Mouse (Mus musculus) lung, embryonic 14.5 days (tissue): ENCODE results near the gene Gm2016. TPM values are rescaled to one million over a fixed set of nuclear protein-coding genes. Genes with fewer than 3 reads are reported as not detected.
"Not testable (repeated sequence)": the region's sequence is repeated elsewhere in the genome, so short reads cannot be mapped to it uniquely, and the experiment has no call there.

Experiments
- ATAC-seq: fragments of 200-750 bp; cut with Nextera tagmentation; 2 replicates; pipeline ENCODE4 v1.8.0; 2017; ENCODE audit warnings: mild to moderate bottlenecking, moderate TSS enrichment, moderate library complexity; ENCODE audit not compliant: insufficient read depth
- DNase-seq: peaks from one replicate; pipeline ENCODE4 v3.0.0-alpha.2; 2015
- H3K27ac ChIP-seq: fragments of 300-500 bp; sonication (generic); 2 replicates; pipeline ENCODE4 v1.5.1; 2014; ENCODE audit warnings: low read depth, mild to moderate bottlenecking, moderate library complexity
- H3K27me3 ChIP-seq: fragments of 300-500 bp; sonication (generic); 2 replicates; pipeline ENCODE4 v1.6.1; 2014; ENCODE audit warnings: low read length, control low read depth; ENCODE audit not compliant: insufficient read depth
- H3K36me3 ChIP-seq: fragments of 300-500 bp; sonication (generic); 2 replicates; pipeline ENCODE4 v1.6.1; 2014; ENCODE audit warnings: control low read depth; ENCODE audit not compliant: insufficient read depth
- H3K4me1 ChIP-seq: fragments of 300-500 bp; sonication (generic); 2 replicates; pipeline ENCODE4 v1.6.1; 2014; ENCODE audit warnings: antibody characterized with exemption, control low read depth; ENCODE audit not compliant: insufficient read depth
- H3K4me2 ChIP-seq: fragments of 300-500 bp; sonication (generic); 2 replicates; pipeline ENCODE4 v1.6.1; 2014; ENCODE audit warnings: mild to moderate bottlenecking
- H3K4me3 ChIP-seq: fragments of 300-500 bp; sonication (generic); 2 replicates; pipeline ENCODE4 v1.5.1; 2014; ENCODE audit warnings: low read depth, low read length
- H3K9ac ChIP-seq: fragments of 300-500 bp; sonication (generic); 2 replicates; pipeline ENCODE4 v1.6.1; 2014
- H3K9me3 ChIP-seq: fragments of 300-500 bp; sonication (generic); 2 replicates; pipeline ENCODE4 v1.6.1; 2016; ENCODE audit warnings: low read depth, low read length, control low read depth
- WGBS: fragments of 180-500 bp; shearing (Covaris S2); extraction: QIAGEN DNeasy Blood & Tissue Kit; methylation state at CpG from one replicate; pipeline ENCODE4 v1.1.7; 2014; 5-methylcytosine and 5-hydroxymethylcytosine counted together
- polyA plus RNA-seq: library from polyadenylated mRNA; unstranded; fragments of >200 nt; fragmentation: Nextera tagmentation; extraction: Ambion mirVana; gene quantifications from 2 replicates; pipeline ENCODE4 v1.2.1, GENCODE M21; 2014

Gene Gm2016
- not detected in 2 replicates for polyA plus RNA-seq

DNA sequence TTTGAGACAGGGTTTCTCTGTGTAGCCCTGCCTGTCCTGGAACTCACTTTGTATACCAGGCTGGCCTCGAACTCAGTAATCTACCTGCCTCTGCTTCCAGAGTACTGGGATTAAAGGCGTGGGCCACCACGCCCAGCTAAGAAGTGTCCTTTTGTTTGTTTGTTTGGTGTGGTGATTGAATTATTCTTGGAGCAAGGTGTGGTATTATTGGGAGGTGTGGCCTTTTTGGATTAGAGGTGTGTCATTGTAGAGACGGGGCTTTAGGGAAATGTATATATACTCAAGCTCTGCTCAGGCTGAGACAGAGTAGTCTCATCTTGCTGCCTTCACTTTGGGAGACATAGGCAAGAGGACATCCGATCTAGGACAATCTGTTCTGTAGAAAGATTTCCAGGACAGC lies at the start of gene Gm2016:
Gene Gm2016, plus strand, starts transcription at position 301 of the 400 bp plus-strand sequence.
- not testable (repeated sequence) for H3K9me3 ChIP-seq, H3K9ac ChIP-seq, H3K27me3 ChIP-seq, H3K27ac ChIP-seq, ATAC-seq, H3K4me2 ChIP-seq, H3K4me1 ChIP-seq, H3K4me3 ChIP-seq, DNase-seq, H3K36me3 ChIP-seq
- WGBS: 78% methylated on average over 5 of the region's 5 CpGs

DNA sequence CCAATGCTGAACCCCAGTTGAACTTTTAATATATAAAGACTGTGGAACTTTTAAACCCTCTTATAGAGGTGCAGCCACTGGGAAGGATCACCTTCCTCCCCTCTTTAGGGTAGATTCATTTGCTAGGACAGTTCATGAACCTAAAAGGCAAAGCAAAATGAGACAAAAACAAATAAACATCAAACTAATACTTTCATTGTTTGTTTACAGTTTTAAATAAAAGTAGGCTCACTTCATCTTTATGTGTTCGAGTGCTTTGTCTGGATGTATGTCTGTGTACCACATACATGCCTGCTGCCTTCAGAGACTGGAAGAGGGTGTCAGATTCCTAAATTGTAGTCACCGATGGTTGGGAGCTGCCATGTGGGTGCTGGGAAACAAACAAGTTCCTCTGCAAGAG lies 31.6 kb upstream of the Gm2016 start, which contains the start of gene Gm2001:
Gene Gm2001, minus strand, starts transcription at position 101 of the 400 bp plus-strand sequence.
- not testable (repeated sequence) for ATAC-seq, H3K9ac ChIP-seq, DNase-seq, H3K9me3 ChIP-seq, H3K36me3 ChIP-seq, H3K27ac ChIP-seq, H3K4me2 ChIP-seq, H3K4me3 ChIP-seq, H3K4me1 ChIP-seq, H3K27me3 ChIP-seq
- 61% methylated on average over 1 of the region's 2 CpGs for WGBS

DNA sequence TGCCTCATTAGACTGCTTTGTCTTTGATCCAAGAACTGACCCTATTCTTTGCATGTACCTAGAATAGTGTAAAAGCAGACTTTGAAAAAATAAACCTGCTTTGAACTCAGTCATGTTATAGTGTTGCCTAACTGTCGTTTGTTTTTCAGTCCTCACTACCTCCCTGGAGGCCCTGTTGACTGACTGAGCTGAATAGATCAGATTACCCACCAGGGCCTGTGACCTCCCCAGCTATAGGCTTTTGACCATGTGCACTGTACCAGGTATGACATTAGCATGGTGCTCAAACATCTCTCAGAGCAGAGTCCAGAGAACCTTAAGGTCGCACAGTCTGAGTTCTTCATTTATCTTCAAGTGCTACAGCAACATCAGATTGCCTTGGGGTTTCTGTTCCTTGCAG lies 23.2 kb upstream of the Gm2016 start:
- H3K27me3 ChIP-seq, H3K9ac ChIP-seq, ATAC-seq, H3K4me2 ChIP-seq, H3K9me3 ChIP-seq, H3K4me1 ChIP-seq, H3K27ac ChIP-seq, DNase-seq, H3K4me3 ChIP-seq, H3K36me3 ChIP-seq: not testable (repeated sequence)
- WGBS: no CpG with 5 or more reads among the region's 2 CpGs

DNA sequence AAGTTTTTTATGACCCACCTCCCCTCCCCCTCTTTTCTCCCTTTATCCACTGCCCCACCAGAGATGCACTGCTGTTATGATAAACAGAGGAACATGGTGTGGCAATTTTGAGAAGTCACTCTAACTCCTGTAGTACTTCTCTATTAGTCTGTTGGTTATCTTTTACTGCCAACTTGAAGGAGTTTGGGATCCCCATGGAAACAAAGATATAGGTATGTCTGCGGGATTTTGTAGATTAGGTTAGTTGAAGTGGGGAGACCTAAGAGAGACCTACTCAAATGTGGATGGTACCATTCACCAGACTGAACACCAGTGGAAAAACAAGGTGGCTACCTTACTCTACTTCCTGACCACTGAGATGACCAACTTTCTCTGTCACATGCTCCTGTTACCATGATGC lies 17.8 kb upstream of the Gm2016 start:
- not testable (repeated sequence) for DNase-seq

DNA sequence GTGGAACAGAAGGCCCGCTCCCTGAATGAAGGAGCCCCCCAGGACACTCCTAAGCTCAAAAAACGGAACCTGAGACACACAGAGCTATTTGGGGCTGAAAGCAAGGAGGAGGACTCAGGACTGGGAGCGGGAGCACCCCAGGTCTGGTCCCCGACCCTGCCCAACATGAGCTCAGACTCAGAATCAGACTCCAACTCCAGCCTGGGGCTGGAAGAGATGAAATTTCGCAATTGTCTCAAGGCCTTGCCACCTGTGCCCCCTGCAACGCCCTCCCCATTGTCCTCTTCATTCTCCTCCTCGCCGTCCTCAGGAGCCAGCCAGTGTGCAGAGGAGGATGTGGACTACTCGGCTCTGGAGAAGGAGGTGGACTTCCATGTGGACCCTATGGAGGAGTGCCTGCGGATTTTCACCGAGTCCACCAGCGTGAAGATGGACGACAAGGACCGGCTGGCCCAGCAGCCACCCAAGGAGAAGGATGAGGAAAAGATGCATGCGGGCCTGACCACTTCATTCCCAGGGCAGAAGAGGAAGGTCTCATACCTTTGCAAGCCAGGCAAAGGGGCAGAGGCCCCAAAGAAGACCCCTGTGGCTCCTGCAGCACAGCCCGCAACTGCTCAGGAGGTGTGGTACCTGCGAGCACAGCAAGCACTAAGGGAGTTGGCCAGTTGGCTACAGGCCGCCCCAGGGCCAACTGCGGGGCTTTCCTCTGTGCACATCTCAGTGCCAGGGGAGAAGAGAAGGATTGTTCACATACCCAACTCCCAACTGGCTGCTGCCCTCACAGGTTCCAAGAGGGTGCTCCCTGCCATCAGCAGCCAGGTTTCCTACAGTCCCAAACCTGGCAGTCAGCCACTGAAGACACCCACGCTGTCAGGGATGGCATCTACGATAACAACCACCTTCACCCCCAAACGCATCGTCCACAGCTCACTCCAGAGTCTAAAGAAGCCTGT lies 11.9 kb upstream of the Gm2016 start:
- not testable (repeated sequence) for DNase-seq, H3K27ac ChIP-seq, H3K4me2 ChIP-seq, H3K4me3 ChIP-seq, H3K9me3 ChIP-seq, H3K27me3 ChIP-seq, H3K36me3 ChIP-seq, ATAC-seq, H3K9ac ChIP-seq, H3K4me1 ChIP-seq
- WGBS: 81% methylated on average over 23 of the region's 23 CpGs

More for the DNA sequence above, 17.8 kb upstream of the Gm2016 start:
- H3K4me3 ChIP-seq, H3K27ac ChIP-seq, H3K9me3 ChIP-seq, H3K4me1 ChIP-seq, H3K27me3 ChIP-seq, H3K4me2 ChIP-seq, H3K9ac ChIP-seq, ATAC-seq, H3K36me3 ChIP-seq: not testable (repeated sequence)
- 65% methylated on average over 1 of the region's 1 CpGs for WGBS

DNA sequence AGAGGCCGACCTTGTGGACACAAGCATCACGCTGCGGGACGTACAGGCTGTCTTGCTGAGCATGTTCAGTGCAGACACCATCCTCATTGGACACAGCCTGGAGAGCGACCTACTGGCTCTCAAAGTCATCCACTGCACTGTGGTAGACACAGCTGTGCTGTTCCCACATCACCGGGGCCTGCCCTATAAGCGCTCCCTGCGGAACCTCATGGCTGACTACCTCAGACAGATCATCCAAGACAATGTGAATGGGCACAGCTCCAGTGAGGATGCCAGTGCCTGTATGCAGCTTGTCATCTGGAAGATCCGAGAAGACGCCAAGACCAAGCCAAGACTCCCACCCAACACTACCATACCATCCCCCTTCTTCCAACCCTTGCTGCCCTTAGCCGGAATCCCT lies 10.2 kb upstream of the Gm2016 start:
- not testable (repeated sequence) for H3K27me3 ChIP-seq, H3K4me2 ChIP-seq, H3K9me3 ChIP-seq, H3K36me3 ChIP-seq, H3K4me1 ChIP-seq, H3K27ac ChIP-seq, H3K9ac ChIP-seq, DNase-seq, ATAC-seq, H3K4me3 ChIP-seq
- 92% methylated on average over 8 of the region's 11 CpGs for WGBS

DNA sequence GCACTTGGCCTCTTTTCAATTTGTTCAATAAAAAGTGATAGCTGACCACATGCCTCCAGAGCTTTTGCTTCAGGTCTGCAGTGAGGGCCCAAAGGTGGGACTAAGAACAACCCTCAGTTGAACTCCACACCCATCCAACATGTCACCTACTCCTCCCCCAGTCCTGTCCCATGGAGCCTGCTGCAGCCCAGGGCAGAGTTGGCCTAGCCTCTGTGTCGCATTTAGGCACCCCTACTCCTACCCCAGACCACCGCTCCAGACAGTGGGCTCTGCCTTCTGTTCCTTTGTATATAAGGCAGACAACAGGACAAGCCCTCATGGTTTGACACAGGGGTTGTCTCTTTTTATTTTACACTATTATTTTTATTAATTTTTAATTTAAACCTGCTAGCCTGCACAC lies 9.8 kb upstream of the Gm2016 start:
- H3K36me3 ChIP-seq, H3K27me3 ChIP-seq, H3K9me3 ChIP-seq, H3K4me2 ChIP-seq, DNase-seq, H3K4me3 ChIP-seq, H3K27ac ChIP-seq, H3K4me1 ChIP-seq, H3K9ac ChIP-seq, ATAC-seq: not testable (repeated sequence)
- WGBS: 90% methylated on average over 2 of the region's 2 CpGs

DNA sequence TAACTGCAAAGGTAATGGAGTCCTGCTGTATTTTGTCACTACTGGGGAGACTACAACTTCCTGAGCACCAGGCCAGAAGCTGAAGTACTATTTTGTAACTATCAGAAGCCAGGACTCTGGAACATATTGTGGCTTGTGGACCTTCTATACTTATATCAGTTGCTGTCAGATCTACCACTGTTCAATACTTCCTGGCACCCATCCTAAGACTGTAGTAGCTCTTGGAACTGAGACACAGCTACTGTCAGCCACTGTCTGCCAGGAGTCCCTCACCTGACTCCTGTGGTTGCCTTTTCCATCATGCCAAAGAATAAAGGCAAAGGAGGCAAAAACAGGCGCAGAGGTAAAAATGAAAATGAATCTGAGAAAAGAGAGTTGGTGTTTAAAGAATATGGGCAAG lies 21.2 kb downstream of the Gm2016 start, which contains the start of gene Gm2022:
Gene Gm2022, plus strand, starts transcription at position 301 of the 400 bp plus-strand sequence.
- not testable (repeated sequence) for H3K36me3 ChIP-seq, H3K4me2 ChIP-seq, H3K4me1 ChIP-seq, H3K9me3 ChIP-seq, H3K27me3 ChIP-seq, H3K9ac ChIP-seq, DNase-seq, ATAC-seq, H3K4me3 ChIP-seq, H3K27ac ChIP-seq
- WGBS: 60% methylated on average over 1 of the region's 1 CpGs

DNA sequence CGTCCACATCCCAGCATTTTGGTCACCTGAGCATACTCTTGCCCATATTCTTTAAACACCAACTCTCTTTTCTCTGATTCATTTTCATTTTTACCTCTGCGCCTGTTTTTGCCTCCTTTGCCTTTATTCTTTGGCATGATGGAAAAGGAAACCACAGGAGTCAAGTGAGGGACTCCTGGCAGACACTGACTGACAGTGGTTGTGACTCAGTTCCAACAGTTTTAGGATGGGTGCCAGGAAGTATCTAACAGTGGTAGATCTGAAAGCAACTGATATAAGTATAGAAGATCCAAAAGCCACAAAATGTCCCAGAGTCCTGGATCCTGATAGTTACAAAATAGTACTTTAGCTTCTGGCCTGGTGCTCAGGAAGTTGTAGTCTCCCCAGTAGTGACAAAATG lies 45.8 kb downstream of the Gm2016 start, which contains the start of gene Gm2035:
Gene Gm2035, minus strand, starts transcription at position 137 of the 400 bp plus-strand sequence.
- 53% methylated on average over 2 of the region's 2 CpGs for WGBS
- not testable (repeated sequence) for H3K4me1 ChIP-seq, H3K36me3 ChIP-seq, H3K27ac ChIP-seq, ATAC-seq, H3K4me3 ChIP-seq, H3K27me3 ChIP-seq, DNase-seq, H3K4me2 ChIP-seq, H3K9me3 ChIP-seq, H3K9ac ChIP-seq
